Mouse (Mus musculus): ENCODE data around the gene Usp17lc. TPM values are rescaled to one million over a fixed set of nuclear protein-coding genes. Genes with fewer than 3 reads are reported as not detected.

Usp17lc gene
- not detected in 2 replicates for polyA plus RNA-seq (2012; ENCODE audit: low replicate concordance)

DNA sequence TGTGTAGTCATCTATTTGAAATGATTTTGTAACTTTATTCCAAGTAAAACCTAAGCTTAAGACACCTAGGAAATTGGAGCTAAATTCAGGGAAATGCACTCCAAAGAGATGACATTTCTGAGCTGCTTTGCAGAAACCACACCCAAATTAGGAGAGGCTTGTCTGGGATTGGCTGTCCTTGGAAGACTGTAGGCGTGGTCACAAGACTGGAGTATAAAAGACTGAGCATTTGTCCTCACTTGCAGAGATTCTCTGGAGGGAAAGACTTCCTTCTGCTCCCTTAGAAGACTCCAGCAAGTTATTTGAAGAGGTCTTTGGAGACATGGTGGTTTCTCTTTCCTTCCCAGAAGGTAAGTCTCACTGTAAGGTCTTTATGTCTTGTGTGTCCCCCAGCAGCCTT lies at the start of gene Usp17lc:
Usp17lc (plus strand) TSS at position 301 of the 400 bp plus-strand sequence.

DNA sequence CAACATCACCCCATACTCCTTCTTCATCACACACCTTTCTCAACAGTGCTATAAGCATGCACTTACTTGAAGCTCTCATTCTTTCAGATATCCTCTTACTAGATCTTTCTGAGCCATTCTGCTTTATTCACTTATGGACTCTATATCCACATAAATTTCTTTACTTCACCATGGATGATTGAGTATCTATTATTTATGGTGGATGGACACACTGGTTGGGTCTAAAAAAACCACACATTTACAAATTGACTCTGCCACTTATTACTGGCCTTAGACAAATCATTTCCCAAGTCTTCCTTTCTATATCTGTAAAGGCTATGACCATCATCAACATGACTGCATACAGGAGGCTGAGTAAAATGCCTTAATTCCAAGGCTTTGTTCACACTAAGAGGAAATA lies 28.8 kb upstream of the Usp17lc start, which contains the start of gene Olfr603:
Olfr603 (minus strand) TSS at position 101 of the 400 bp plus-strand sequence.

DNA sequence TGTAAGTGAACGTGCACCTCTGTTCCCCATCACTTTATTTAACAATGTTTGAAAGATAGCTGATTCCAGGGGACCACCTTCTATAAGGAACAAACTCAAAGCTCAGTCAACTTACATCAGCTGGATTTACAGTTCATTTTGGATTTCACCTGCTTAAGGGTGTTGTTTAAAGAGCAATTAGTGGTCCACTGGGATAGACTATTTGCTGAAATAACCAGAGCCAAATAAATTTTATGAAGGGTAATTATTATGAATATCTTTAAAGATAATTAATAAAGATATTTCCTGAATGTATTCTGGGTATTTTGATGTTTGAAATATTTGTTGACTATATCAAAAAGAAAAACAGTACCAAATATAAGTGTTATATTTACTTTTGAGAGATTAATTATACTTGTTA lies 30.5 kb downstream of the Usp17lc start, which contains the start of gene Olfr605:
Olfr605 (minus strand) TSS at position 101 of the 400 bp plus-strand sequence.

DNA sequence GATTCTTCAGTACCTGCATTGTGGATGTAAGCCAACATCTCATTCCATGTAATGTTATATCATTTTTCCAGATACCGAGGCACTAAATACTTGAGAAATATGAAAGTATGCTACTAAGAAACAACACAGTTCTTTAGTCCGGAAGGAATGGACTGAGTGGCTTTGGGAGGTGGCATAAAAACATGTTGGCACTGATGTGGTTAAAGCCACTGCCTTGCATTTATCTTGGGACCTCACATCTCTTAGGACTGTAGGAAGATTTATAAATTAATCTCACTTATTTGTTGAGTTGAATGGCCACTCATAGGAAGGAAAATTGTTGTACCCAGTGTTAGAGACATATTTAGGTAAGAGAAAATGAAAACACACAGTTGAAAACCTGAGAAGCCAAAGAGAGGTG lies 33.9 kb downstream of the Usp17lc start, which contains the start of gene Olfr606:
Olfr606 (plus strand) TSS at position 301 of the 400 bp plus-strand sequence.

Other genes starting within 250 kb of the Usp17lc start
- gene Olfr591, start 236.7 kb upstream of the Usp17lc start, polyA plus RNA-seq (2012; ENCODE audit: low replicate concordance) = not detected in 2 replicates
- gene Olfr592, start 230.3 kb upstream of the Usp17lc start, polyA plus RNA-seq (2012; ENCODE audit: low replicate concordance) = not detected in 2 replicates
- not detected in 2 replicates for gene Olfr593, start 203.2 kb upstream of the Usp17lc start, polyA plus RNA-seq (2012; ENCODE audit: low replicate concordance)
- gene Olfr594, start 198.1 kb upstream of the Usp17lc start, polyA plus RNA-seq (2012; ENCODE audit: low replicate concordance) = not detected in 2 replicates
- not detected in 2 replicates for gene Usp17ld, start 162.6 kb upstream of the Usp17lc start, polyA plus RNA-seq (2012; ENCODE audit: low replicate concordance)
- gene Olfr596, start 109.4 kb upstream of the Usp17lc start, polyA plus RNA-seq (2012; ENCODE audit: low replicate concordance) = not detected in 2 replicates
- not detected in 2 replicates for gene Olfr597, start 98.8 kb upstream of the Usp17lc start, polyA plus RNA-seq (2012; ENCODE audit: low replicate concordance)
- gene Olfr598, start 91.5 kb upstream of the Usp17lc start, polyA plus RNA-seq (2012; ENCODE audit: low replicate concordance) = not detected in 2 replicates
- not detected in 2 replicates for gene Olfr599, start 79.2 kb upstream of the Usp17lc start, polyA plus RNA-seq (2012; ENCODE audit: low replicate concordance)
- gene Olfr600, start 65.4 kb upstream of the Usp17lc start, polyA plus RNA-seq (2012; ENCODE audit: low replicate concordance) = 0.05 TPM in 1 of 2 replicates, not detected in the other
- not detected in 2 replicates for gene Olfr601, start 52.4 kb upstream of the Usp17lc start, polyA plus RNA-seq (2012; ENCODE audit: low replicate concordance)
- not detected in 2 replicates for gene Olfr603, start 28.9 kb upstream of the Usp17lc start, polyA plus RNA-seq (2012; ENCODE audit: low replicate concordance)
- gene Olfr605, start 30.4 kb downstream of the Usp17lc start, polyA plus RNA-seq (2012; ENCODE audit: low replicate concordance) = not detected in 2 replicates
- not detected in 2 replicates for gene Olfr606, start 34.0 kb downstream of the Usp17lc start, polyA plus RNA-seq (2012; ENCODE audit: low replicate concordance)
- gene Olfr607, start 49.1 kb downstream of the Usp17lc start, polyA plus RNA-seq (2012; ENCODE audit: low replicate concordance) = not detected in 2 replicates
- not detected in 2 replicates for gene Olfr608, start 54.8 kb downstream of the Usp17lc start, polyA plus RNA-seq (2012; ENCODE audit: low replicate concordance)
- gene Olfr609, start 83.0 kb downstream of the Usp17lc start, polyA plus RNA-seq (2012; ENCODE audit: low replicate concordance) = not detected in 2 replicates
- not detected in 2 replicates for gene Olfr610, start 97.0 kb downstream of the Usp17lc start, polyA plus RNA-seq (2012; ENCODE audit: low replicate concordance)
- not detected in 2 replicates for gene Olfr611, start 105.8 kb downstream of the Usp17lc start, polyA plus RNA-seq (2012; ENCODE audit: low replicate concordance)
- gene Olfr612, start 127.6 kb downstream of the Usp17lc start, polyA plus RNA-seq (2012; ENCODE audit: low replicate concordance) = not detected in 2 replicates
- not detected in 2 replicates for gene Olfr613, start 133.0 kb downstream of the Usp17lc start, polyA plus RNA-seq (2012; ENCODE audit: low replicate concordance)
- not detected in 2 replicates for gene Olfr615, start 141.0 kb downstream of the Usp17lc start, polyA plus RNA-seq (2012; ENCODE audit: low replicate concordance)
- gene Olfr616, start 154.1 kb downstream of the Usp17lc start, polyA plus RNA-seq (2012; ENCODE audit: low replicate concordance) = not detected in 2 replicates
- not detected in 2 replicates for gene Olfr617, start 158.0 kb downstream of the Usp17lc start, polyA plus RNA-seq (2012; ENCODE audit: low replicate concordance)
- not detected in 2 replicates for gene Olfr618, start 175.0 kb downstream of the Usp17lc start, polyA plus RNA-seq (2012; ENCODE audit: low replicate concordance)
- gene Olfr619, start 185.5 kb downstream of the Usp17lc start, polyA plus RNA-seq (2012; ENCODE audit: low replicate concordance) = not detected in 2 replicates
- not detected in 2 replicates for gene Olfr620, start 197.5 kb downstream of the Usp17lc start, polyA plus RNA-seq (2012; ENCODE audit: low replicate concordance)
- gene Olfr622, start 227.6 kb downstream of the Usp17lc start, polyA plus RNA-seq (2012; ENCODE audit: low replicate concordance) = not detected in 2 replicates
- not detected in 2 replicates for gene Olfr623, start 248.6 kb downstream of the Usp17lc start, polyA plus RNA-seq (2012; ENCODE audit: low replicate concordance)